Mouse (Mus musculus) neural tube, postnatal 0 days (tissue): ENCODE results near the gene Cant1. TPM values are rescaled to one million over a fixed set of nuclear protein-coding genes. Genes with fewer than 3 reads are reported as not detected.

Experiments
- polyA plus RNA-seq: library from polyadenylated mRNA; unstranded; fragments of >200 nt; fragmentation: Nextera tagmentation; extraction: Ambion mirVana; gene quantifications from 2 replicates; pipeline ENCODE4 v1.2.1, GENCODE M21; 2015

Gene Cant1
- polyA plus RNA-seq = 25.1 and 27.0 TPM in 2 replicates

DNA sequence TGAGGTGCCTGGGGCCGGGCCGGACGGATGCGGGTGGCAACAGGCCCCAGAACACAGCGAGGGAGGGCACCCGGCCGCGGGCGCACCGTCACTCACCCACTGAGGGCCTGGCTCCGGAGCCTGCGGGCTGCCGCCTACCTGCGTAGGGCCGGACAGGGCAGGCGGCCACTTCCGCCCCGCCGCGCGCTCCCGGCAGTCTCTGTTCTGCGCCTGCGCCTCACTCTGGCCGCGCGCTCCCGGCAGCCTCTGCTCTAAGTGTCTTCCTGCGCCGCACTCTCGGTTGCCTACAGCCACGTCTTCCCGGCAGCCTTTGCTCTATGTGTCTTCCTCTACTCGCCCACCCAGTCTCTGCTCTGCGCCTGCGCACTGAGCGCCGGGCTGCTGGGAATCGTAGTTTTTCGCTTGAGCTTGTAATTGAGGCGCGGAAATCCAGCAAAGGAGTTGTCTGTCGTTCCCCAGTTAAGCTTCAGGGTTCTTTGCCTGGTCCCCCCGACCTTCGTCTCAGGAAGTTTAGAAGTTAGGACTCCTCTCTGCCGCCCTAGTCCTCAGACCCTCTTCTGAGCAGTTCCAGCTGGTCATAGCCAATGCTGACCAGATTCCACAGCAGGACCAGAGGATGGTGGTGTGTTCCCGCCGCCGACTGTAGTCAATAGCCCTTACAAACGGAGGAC lies at the start of gene Cant1:
Gene Cant1, minus strand, starts transcription at position 253 of the 671 bp plus-strand sequence.

GRCm38 (mm10) chr11:118427986-118428385 lies 9.1 kb upstream of the Cant1 start, which contains the start of gene C1qtnf1:
Gene C1qtnf1 (plus strand): TSS chr11:118428203.

GRCm38 (mm10) chr11:118401760-118402280 lies 17.1 kb downstream of the Cant1 start, which contains the start of gene Lgals3bp:
Gene Lgals3bp (minus strand): TSS chr11:118402092.

Other genes starting within 250 kb of the Cant1 start
- gene Cyth1, start 170.5 kb downstream of the Cant1 start, polyA plus RNA-seq = 18.4 and 20.7 TPM in 2 replicates
- 11.9 and 16.4 TPM in 2 replicates for gene Usp36, start 128.8 kb downstream of the Cant1 start, polyA plus RNA-seq
- gene Cep295nl, start 76.6 kb downstream of the Cant1 start, polyA plus RNA-seq = 0.15 and 0.19 TPM in 2 replicates
- 138 and 139 TPM in 2 replicates for gene Timp2, start 63.3 kb downstream of the Cant1 start, polyA plus RNA-seq
- 15.8 and 17.8 TPM in 2 replicates for gene Lgals3bp, start 17.0 kb downstream of the Cant1 start, polyA plus RNA-seq
- gene C1qtnf1, start 9.1 kb upstream of the Cant1 start, polyA plus RNA-seq = 5.8 and 6.1 TPM in 2 replicates
- 7.1 and 8.0 TPM in 2 replicates for gene Engase, start 57.7 kb upstream of the Cant1 start, polyA plus RNA-seq